Mouse (Mus musculus): ENCODE results near the gene Snapc2. TPM values are rescaled to one million over a fixed set of nuclear protein-coding genes. Genes with fewer than 3 reads are reported as not detected.

Gene Snapc2
- total and polyA plus RNA-seq, 3 experiments: 22.4 to 30.8 (median 30.0) TPM

DNA sequence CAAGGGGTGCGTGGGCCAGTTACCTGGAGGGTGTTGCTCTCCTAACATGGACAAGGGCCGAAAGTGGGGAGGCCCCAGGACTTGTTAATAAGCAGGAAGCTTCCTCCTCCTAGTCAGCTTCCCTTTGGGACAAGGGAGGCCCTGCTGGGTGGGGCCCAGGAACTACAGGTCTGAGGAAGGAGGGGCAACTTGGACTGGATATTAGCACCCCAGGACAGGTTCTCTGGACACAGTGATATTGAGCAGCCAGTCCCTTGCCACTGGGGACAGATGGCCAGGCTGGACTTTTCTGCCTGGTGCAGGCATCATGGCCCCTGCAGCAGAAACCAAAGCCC, 45.9 kb upstream of the Snapc2 start:
- no peak overlapping the region for H3K4me2 ChIP-seq (ENCODE audit: insufficient read depth, low read depth, poor library complexity, severe bottlenecking)
- no peak overlapping the region for H3K9ac ChIP-seq (ENCODE audit: insufficient read depth, low read depth)
- in situ Hi-C loops (cut with MboI; ENCODE audit: low pct_ligation_motif_present, low pct_unique_long_range_greater_than_20kb, low sequenced_read_pairs): no loop called here
- TF ChIP-seq BHLHE40 (IDR thresholded peaks at IDR 0.05; ENCODE audit: low read depth, low read length) (no peak), RCOR1 (conservative IDR thresholded peaks at IDR 0.05; ENCODE audit: low read depth, low read length) (no peak), POLR2A (IDR thresholded peaks at IDR 0.05; ENCODE audit: low read depth, low read length) (no peak), CHD2 (IDR thresholded peaks at IDR 0.05; ENCODE audit: low read length) (no peak), NRF1 (IDR thresholded peaks at IDR 0.05; ENCODE audit: low read depth, low read length) (no peak), PAX5 (IDR thresholded peaks at IDR 0.05; ENCODE audit: low read length) (no peak), ETS1 (conservative IDR thresholded peaks at IDR 0.05; ENCODE audit: low read depth, low read length) (no peak), MAX (IDR thresholded peaks at IDR 0.05; ENCODE audit: low read length) (no peak), JUND (conservative IDR thresholded peaks at IDR 0.05; ENCODE audit: low read depth, low read length) (no peak), MAZ (IDR thresholded peaks at IDR 0.05; ENCODE audit: low read depth, low read length) (no peak), KAT2A (IDR thresholded peaks at IDR 0.05; ENCODE audit: insufficient replicate concordance, low read length) (no peak), ZMIZ1 (IDR thresholded peaks at IDR 0.05; ENCODE audit: low read depth, low read length) (no peak)
- H3K27me3 ChIP-seq (replicated peaks): no peaks in the 10 kb centered on the region
- no peak overlapping the region for H3K4me3 ChIP-seq (replicated peaks in 1 of 3; ENCODE audit: low read depth in 2 of 3, low read length in 2 of 3, poor library complexity in 1 of 3)
- H3K9me3 ChIP-seq (replicated peaks; ENCODE audit: low read length): peaks cover 2% of the 10 kb centered on the region
- no peaks in the 10 kb centered on the region for H3K79me2 ChIP-seq (replicated peaks; ENCODE audit: control insufficient read depth, extremely low read depth, insufficient read depth, poor library complexity, severe bottlenecking)
- H3K27ac ChIP-seq (ENCODE audit: insufficient read depth, low read depth): no peak overlapping the region
- dilution Hi-C loops (cut with MboI; ENCODE audit: extremely low pct_ligation_motif_present, extremely low pct_unique_long_range_greater_than_20kb, low sequenced_read_pairs): no loop called here
- H3K4me1 ChIP-seq (ENCODE audit: control insufficient read depth in 1 of 2, insufficient read depth in 2 of 2): no peaks in the 10 kb centered on the region
- H3K36me3 ChIP-seq (replicated peaks in 1 of 2; ENCODE audit: control insufficient read depth in 1 of 2, insufficient read depth in 1 of 2, low read length in 1 of 2): peaks cover 0 to 12% of the 10 kb centered on the region in 2 experiments
- no peak for DNase-seq (ENCODE audit: extremely low read depth)

DNA sequence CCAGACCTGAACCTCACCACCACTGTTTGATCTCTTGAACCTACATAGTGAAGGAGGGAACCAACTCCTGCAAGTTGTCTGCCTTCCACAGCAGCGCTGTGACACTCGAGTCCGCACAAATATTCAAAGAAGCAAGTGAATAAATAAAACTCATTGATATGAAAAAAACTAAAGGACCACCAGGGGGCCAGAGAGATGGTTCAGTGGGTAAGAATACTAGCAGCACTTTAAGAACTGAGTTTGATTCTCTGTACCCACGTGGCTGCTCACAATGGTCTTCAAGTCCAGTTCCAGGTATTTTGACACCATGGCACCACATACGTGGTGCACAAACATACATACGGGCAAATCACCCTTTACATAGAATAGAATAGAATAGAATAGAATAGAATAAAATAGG, 41.8 kb upstream of the Snapc2 start:
- H3K27me3 ChIP-seq (replicated peaks): no peaks in the 10 kb centered on the region
- H3K9ac ChIP-seq (ENCODE audit: insufficient read depth, low read depth): no peak overlapping the region
- no peak overlapping the region for H3K4me3 ChIP-seq (replicated peaks in 1 of 3; ENCODE audit: low read depth in 2 of 3, low read length in 2 of 3, poor library complexity in 1 of 3)
- H3K4me2 ChIP-seq (ENCODE audit: insufficient read depth, low read depth, poor library complexity, severe bottlenecking): no peak overlapping the region
- H3K4me1 ChIP-seq (ENCODE audit: control insufficient read depth in 1 of 2, insufficient read depth in 2 of 2): peaks cover 7 to 19% of the 10 kb centered on the region in 2 experiments
- no peaks in the 10 kb centered on the region for H3K79me2 ChIP-seq (replicated peaks; ENCODE audit: control insufficient read depth, extremely low read depth, insufficient read depth, poor library complexity, severe bottlenecking)
- in situ Hi-C loops (cut with MboI; ENCODE audit: low pct_ligation_motif_present, low pct_unique_long_range_greater_than_20kb, low sequenced_read_pairs): no loop called here
- H3K36me3 ChIP-seq (replicated peaks in 1 of 2; ENCODE audit: control insufficient read depth in 1 of 2, insufficient read depth in 1 of 2, low read length in 1 of 2): peaks cover 0 to 6% of the 10 kb centered on the region in 2 experiments
- dilution Hi-C loops (cut with MboI; ENCODE audit: extremely low pct_ligation_motif_present, extremely low pct_unique_long_range_greater_than_20kb, low sequenced_read_pairs): no loop called here
- peak in 1 of 2 experiments; percentile 10; a peak in 1 of 4 replicates for TF ChIP-seq CTCF (conservative IDR thresholded peaks at IDR 0.05 in 1 of 2, IDR thresholded peaks at IDR 0.05 in 1 of 2; ENCODE audit: low read depth in 2 of 2, low read length in 2 of 2)
- TF ChIP-seq ZNF384 (IDR thresholded peaks at IDR 0.05; ENCODE audit: low read depth, low read length): no peak
- no peak for TF ChIP-seq POLR2A (IDR thresholded peaks at IDR 0.05; ENCODE audit: low read depth, low read length)
- no peak for DNase-seq (ENCODE audit: extremely low read depth)
- H3K27ac ChIP-seq (ENCODE audit: insufficient read depth, low read depth): no peak overlapping the region
- peaks cover 2% of the 10 kb centered on the region for H3K9me3 ChIP-seq (replicated peaks; ENCODE audit: low read length)

DNA sequence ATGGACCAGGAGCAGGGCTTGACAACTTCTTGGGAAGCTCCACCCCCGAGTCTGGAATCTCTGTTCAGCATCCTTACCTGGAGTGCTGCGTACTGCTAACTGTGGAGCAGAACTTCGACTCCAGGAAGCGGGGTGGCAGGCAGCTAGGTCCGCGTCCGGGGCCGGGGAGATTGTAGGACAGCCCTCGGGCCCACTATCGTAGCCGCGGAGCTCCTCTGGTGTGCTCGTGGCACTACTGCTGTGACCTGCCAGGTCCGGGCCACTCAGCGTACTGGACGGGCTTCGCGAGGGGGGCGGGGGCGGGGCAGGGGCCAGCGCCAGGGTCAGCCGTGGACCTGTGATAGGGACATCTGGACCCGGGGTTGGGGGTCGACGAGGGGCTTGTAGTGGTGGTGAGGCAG, 40.1 kb upstream of the Snapc2 start:
- dilution Hi-C loops (cut with MboI; ENCODE audit: extremely low pct_ligation_motif_present, extremely low pct_unique_long_range_greater_than_20kb, low sequenced_read_pairs): no loop called here
- TF ChIP-seq JUND (conservative IDR thresholded peaks at IDR 0.05; ENCODE audit: low read depth, low read length) (no peak), MEF2A (IDR thresholded peaks at IDR 0.05; ENCODE audit: borderline replicate concordance, low read depth, low read length) (no peak), ZNF384 (IDR thresholded peaks at IDR 0.05; ENCODE audit: low read depth, low read length) (no peak), ZC3H11A (IDR thresholded peaks at IDR 0.05; ENCODE audit: low read depth, low read length) (no peak), ELF1 (IDR thresholded peaks at IDR 0.05; ENCODE audit: low read depth, low read length) (no peak), KAT2A (IDR thresholded peaks at IDR 0.05; ENCODE audit: insufficient replicate concordance, low read length) (no peak), USF2 (conservative IDR thresholded peaks at IDR 0.05; ENCODE audit: low read depth, low read length) (no peak), MYC (IDR thresholded peaks at IDR 0.05; ENCODE audit: low read depth, low read length) (no peak), PAX5 (IDR thresholded peaks at IDR 0.05; ENCODE audit: low read length) (no peak), TCF12 (IDR thresholded peaks at IDR 0.05; ENCODE audit: low read depth, low read length) (no peak), NELFE (IDR thresholded peaks at IDR 0.05; ENCODE audit: low read depth, low read length) (no peak), POLR2AphosphoS2 (IDR thresholded peaks at IDR 0.05; ENCODE audit: low read depth, low read length) (no peak), HCFC1 (IDR thresholded peaks at IDR 0.05; ENCODE audit: low read depth, low read length) (no peak)
- H3K79me2 ChIP-seq (replicated peaks; ENCODE audit: control insufficient read depth, extremely low read depth, insufficient read depth, poor library complexity, severe bottlenecking): no peaks in the 10 kb centered on the region
- peak overlapping the region; percentile 13 to 50 (median 43) for H3K4me3 ChIP-seq (replicated peaks in 1 of 3; ENCODE audit: low read depth in 2 of 3, low read length in 2 of 3, poor library complexity in 1 of 3)
- H3K36me3 ChIP-seq (replicated peaks in 1 of 2; ENCODE audit: control insufficient read depth in 1 of 2, insufficient read depth in 1 of 2, low read length in 1 of 2): peaks cover 0 to 2% of the 10 kb centered on the region in 2 experiments
- H3K27ac ChIP-seq (ENCODE audit: insufficient read depth, low read depth): no peak overlapping the region
- peaks cover 2% of the 10 kb centered on the region for H3K9me3 ChIP-seq (replicated peaks; ENCODE audit: low read length)
- H3K4me1 ChIP-seq (ENCODE audit: control insufficient read depth in 1 of 2, insufficient read depth in 2 of 2): peaks cover 7 to 19% of the 10 kb centered on the region in 2 experiments
- H3K9ac ChIP-seq (ENCODE audit: insufficient read depth, low read depth): 0 out of 2 replicates have a peak overlapping the region, but pooled peaks have one; percentile 13
- no peaks in the 10 kb centered on the region for H3K27me3 ChIP-seq (replicated peaks)
- in situ Hi-C loops (cut with MboI; ENCODE audit: low pct_ligation_motif_present, low pct_unique_long_range_greater_than_20kb, low sequenced_read_pairs): no loop called here
- peak overlapping the region; percentile 92 for H3K4me2 ChIP-seq (ENCODE audit: insufficient read depth, low read depth, poor library complexity, severe bottlenecking)
- no peak for DNase-seq (ENCODE audit: extremely low read depth)

Data from CH12.LX (cell line).